Mouse (Mus musculus) midbrain, embryonic 12.5 days (tissue): ENCODE measurements around the gene Memo1. TPM values are rescaled to one million over a fixed set of nuclear protein-coding genes. Genes with fewer than 3 reads are reported as not detected.
A peak's percentile ranks its signal among the peaks of the same experiment; 100 is the strongest.

Experiments used
- ATAC-seq: fragments of 200-750 bp; cut with Nextera tagmentation; 2 replicates; pipeline ENCODE4 v1.8.0; 2017; ENCODE audit warnings: low read depth, moderate TSS enrichment, moderate library complexity; ENCODE audit not compliant: low FRiP score
- H3K27ac ChIP-seq: fragments of 300-500 bp; sonication (generic); replicated peaks from 2 replicates; pipeline ENCODE4 v1.5.1; 2016; ENCODE audit warnings: mild to moderate bottlenecking
- H3K27me3 ChIP-seq: fragments of 300-500 bp; sonication (generic); 2 replicates; pipeline ENCODE4 v1.6.1; 2016; ENCODE audit warnings: mild to moderate bottlenecking
- H3K36me3 ChIP-seq: fragments of 300-500 bp; sonication (generic); 2 replicates; pipeline ENCODE4 v1.6.1; 2016
- H3K4me1 ChIP-seq: fragments of 300-500 bp; sonication (generic); 2 replicates; pipeline ENCODE4 v1.6.1; 2016
- H3K4me2 ChIP-seq: fragments of 300-500 bp; sonication (generic); replicated peaks from 2 replicates; pipeline ENCODE4 v1.6.1; 2016; ENCODE audit warnings: mild to moderate bottlenecking, moderate library complexity
- H3K4me3 ChIP-seq: fragments of 300-500 bp; sonication (generic); 2 replicates; pipeline ENCODE4 v1.5.1; 2016; ENCODE audit warnings: mild to moderate bottlenecking
- H3K9ac ChIP-seq: fragments of 300-500 bp; sonication (generic); replicated peaks from 2 replicates; pipeline ENCODE4 v1.6.1; 2016; ENCODE audit warnings: mild to moderate bottlenecking, moderate library complexity
- H3K9me3 ChIP-seq: fragments of 300-500 bp; sonication (generic); 2 replicates; pipeline ENCODE4 v1.6.1; 2016; ENCODE audit warnings: mild to moderate bottlenecking
- WGBS: fragments of 180-500 bp; shearing (Covaris S2); methylation state at CpG from one replicate; pipeline ENCODE4 v1.1.7; 2016; 5-methylcytosine and 5-hydroxymethylcytosine counted together
- polyA plus RNA-seq: library from polyadenylated mRNA; unstranded; fragments of >200 nt; fragmentation: Nextera tagmentation; extraction: Ambion mirVana; gene quantifications from 2 replicates; pipeline ENCODE4 v1.2.1, GENCODE M21; 2016

Gene Memo1
- polyA plus RNA-seq, 1 experiment from 2014 or later: 72.1 TPM

DNA sequence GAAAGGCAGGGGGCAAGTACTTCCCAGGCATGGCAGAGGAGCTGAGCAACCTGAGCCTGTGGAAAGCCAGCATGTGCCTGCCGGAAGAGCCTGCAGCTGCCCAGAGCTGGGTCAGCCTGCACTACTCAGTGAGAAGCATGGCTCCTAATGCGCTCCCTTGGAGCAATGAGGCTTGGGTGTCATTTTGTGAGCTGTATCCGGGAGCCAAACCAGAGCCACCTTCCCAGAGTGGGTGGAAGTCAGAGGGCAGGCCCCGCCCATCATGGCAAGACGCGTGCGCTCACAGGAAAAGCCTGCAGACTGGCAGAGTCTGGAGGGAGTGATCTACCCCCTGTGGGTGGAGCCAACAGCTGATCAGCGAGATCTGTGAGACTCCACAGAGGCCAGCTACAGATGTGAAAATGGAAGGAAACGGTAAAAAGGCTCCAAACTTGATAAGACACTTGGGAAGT, 135.9 kb downstream of the Memo1 start:
- ATAC-seq: peak; percentile 94
- Histone ChIP-seq H3K9ac (peak overlapping the region; percentile 43; the same call in 1 of the 2 replicates), H3K27me3 (no peaks in the 10 kb centered on the region), H3K4me2 (peak overlapping the region; percentile 63), H3K4me1 (peaks cover 4% of the 10 kb centered on the region; the same call in 1 of the 2 replicates), H3K36me3 (no peaks in the 10 kb centered on the region), H3K4me3 (peak overlapping the region; percentile 40), H3K27ac (no peak overlapping the region), H3K9me3 (no peaks in the 10 kb centered on the region)
- 2% methylated on average over 9 of the region's 9 CpGs for WGBS

DNA sequence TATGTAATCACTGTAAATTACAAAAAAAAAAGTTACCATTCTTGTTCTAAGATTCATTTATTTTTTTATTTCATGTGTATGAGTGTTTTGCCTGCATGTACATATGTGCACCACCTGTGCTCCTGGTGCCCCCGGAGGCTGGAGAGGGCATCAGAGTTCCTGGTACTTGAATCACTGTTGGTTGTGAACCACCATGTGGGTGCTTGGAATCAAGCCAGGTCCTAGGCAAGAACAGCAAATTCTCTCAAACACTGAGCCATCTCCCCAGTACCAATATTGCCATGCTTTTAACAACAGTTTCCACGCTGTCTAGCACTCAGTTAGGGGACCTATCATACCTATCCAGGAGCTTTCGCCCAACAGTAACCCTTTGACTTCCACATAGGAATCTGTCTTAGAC, 137.2 kb downstream of the Memo1 start:
- H3K4me1 ChIP-seq: peaks cover 4% of the 10 kb centered on the region; the same call in 1 of the 2 replicates
- WGBS: 92% methylated on average over 3 of the region's 3 CpGs
- ATAC-seq: no peak
- no peaks in the 10 kb centered on the region for H3K9me3 ChIP-seq
- no peak overlapping the region for H3K27ac ChIP-seq
- H3K36me3 ChIP-seq: no peaks in the 10 kb centered on the region
- no peak overlapping the region for H3K4me2 ChIP-seq
- no peaks in the 10 kb centered on the region for H3K27me3 ChIP-seq
- H3K9ac ChIP-seq: no peak overlapping the region
- H3K4me3 ChIP-seq: no peak overlapping the region

Other genes with a start within 250 kb of the Memo1 start
- gene Srd5a2, start 247.6 kb downstream of the Memo1 start, polyA plus RNA-seq: not detected in 2 replicates
- 226 and 239 TPM in 2 replicates for gene Dpy30, start 28.4 kb upstream of the Memo1 start, polyA plus RNA-seq
- gene Spast, start 43.5 kb upstream of the Memo1 start, polyA plus RNA-seq: 41.1 and 46.8 TPM in 2 replicates
- 28.7 and 30.0 TPM in 2 replicates for gene Slc30a6, start 100.1 kb upstream of the Memo1 start, polyA plus RNA-seq
- 0.21 and 0.26 TPM in 2 replicates for gene Nlrc4, start 163.6 kb upstream of the Memo1 start, polyA plus RNA-seq
- 57.0 and 57.6 TPM in 2 replicates for gene Yipf4, start 194.0 kb upstream of the Memo1 start, polyA plus RNA-seq
- 108 and 112 TPM in 2 replicates for gene Birc6, start 232.8 kb upstream of the Memo1 start, polyA plus RNA-seq